Mouse (Mus musculus): Measurements from ENCODE around the gene Agpat4.

GRCm38 (mm10) chr17:12118926-12119641 lies 580 bp downstream of the Agpat4 start:
- TF ChIP-seq POLR2A (IDR thresholded peaks at IDR 0.05; ENCODE audit: borderline replicate concordance, extremely low read depth, insufficient read depth, insufficient read length, poor library complexity, severe bottlenecking) (peak; percentile 31; the same call in 1 of the 2 replicates), CTCF (IDR thresholded peaks at IDR 0.05; ENCODE audit: borderline replicate concordance, extremely low read depth, insufficient read depth, insufficient read length) (no peak)

Measured in brain, embryonic 14.5 days (tissue).